Mouse (Mus musculus): ENCODE measurements at regions not wholly inside any gene's neighbourhood (a gene's known extent, or its start where the extent isn't known, plus 50 kb on each side); places are given as distances from the start of the nearest gene placed in this dataset.

DNA sequence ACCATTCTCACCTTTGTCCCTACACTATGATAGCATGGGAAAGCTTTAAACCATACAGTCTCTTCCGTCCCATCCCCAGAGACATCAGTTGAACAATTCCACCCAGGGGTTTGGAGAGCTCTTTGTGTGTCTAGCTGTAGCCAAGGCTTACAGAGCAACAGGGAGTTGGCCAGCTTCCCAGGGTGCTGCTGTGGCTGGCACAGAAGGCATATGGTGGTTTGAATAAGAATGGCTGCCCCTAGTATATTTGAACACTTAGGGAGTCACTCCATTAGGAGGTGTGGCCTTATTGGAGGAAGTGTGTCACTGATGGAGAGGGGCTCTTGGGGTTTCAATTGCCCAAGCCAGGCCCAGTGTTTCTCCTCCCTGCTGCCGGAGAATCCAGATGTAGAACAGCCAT, 57.5 kb downstream of the Aym1 start:
- DNase-seq (ENCODE audit: extremely low read depth), result no peak
- Histone ChIP-seq H3K4me2 (ENCODE audit: insufficient read depth, low read depth, poor library complexity, severe bottlenecking) (no peak overlapping the region), H3K79me2 (replicated peaks; ENCODE audit: control insufficient read depth, extremely low read depth, insufficient read depth, poor library complexity, severe bottlenecking) (no peaks in the 10 kb centered on the region), H3K4me3 (replicated peaks in 1 of 3; ENCODE audit: low read depth in 2 of 3, low read length in 2 of 3, poor library complexity in 1 of 3) (no peak overlapping the region), H3K27ac (ENCODE audit: insufficient read depth, low read depth) (no peak overlapping the region), H3K4me1 (ENCODE audit: control insufficient read depth in 1 of 2, insufficient read depth in 2 of 2) (no peaks in the 10 kb centered on the region), H3K27me3 (replicated peaks) (peaks cover 11% of the 10 kb centered on the region), H3K36me3 (replicated peaks in 1 of 2; ENCODE audit: control insufficient read depth in 1 of 2, insufficient read depth in 1 of 2, low read length in 1 of 2) (no peaks in the 10 kb centered on the region), H3K9me3 (replicated peaks; ENCODE audit: low read length) (no peaks in the 10 kb centered on the region), H3K9ac (ENCODE audit: insufficient read depth, low read depth) (no peak overlapping the region)
- in situ Hi-C loops (cut with MboI; ENCODE audit: low pct_ligation_motif_present, low pct_unique_long_range_greater_than_20kb, low sequenced_read_pairs), result no loop called here
- dilution Hi-C loops (cut with MboI; ENCODE audit: extremely low pct_ligation_motif_present, extremely low pct_unique_long_range_greater_than_20kb, low sequenced_read_pairs), result no loop called here
- TF ChIP-seq CTCF (conservative IDR thresholded peaks at IDR 0.05 in 1 of 2, IDR thresholded peaks at IDR 0.05 in 1 of 2; ENCODE audit: low read depth in 2 of 2, low read length in 2 of 2) (no peak), BHLHE40 (IDR thresholded peaks at IDR 0.05; ENCODE audit: low read depth, low read length) (no peak), TBP (conservative IDR thresholded peaks at IDR 0.05; ENCODE audit: low read depth, low read length) (no peak), MAZ (IDR thresholded peaks at IDR 0.05; ENCODE audit: low read depth, low read length) (no peak), MEF2A (IDR thresholded peaks at IDR 0.05; ENCODE audit: borderline replicate concordance, low read depth, low read length) (no peak), MAX (IDR thresholded peaks at IDR 0.05; ENCODE audit: low read length) (no peak), SMC3 (IDR thresholded peaks at IDR 0.05; ENCODE audit: low read depth, low read length) (no peak), CHD1 (IDR thresholded peaks at IDR 0.05; ENCODE audit: low read depth, low read length) (no peak), MXI1 (IDR thresholded peaks at IDR 0.05; ENCODE audit: low read depth, low read length) (no peak)

- peaks cover 9% of the 10 kb centered on the region for H3K27me3 ChIP-seq (replicated peaks)
- no peaks in the 10 kb centered on the region for H3K79me2 ChIP-seq (replicated peaks; ENCODE audit: control insufficient read depth, extremely low read depth, insufficient read depth, poor library complexity, severe bottlenecking)
- no peak overlapping the region for H3K27ac ChIP-seq (ENCODE audit: insufficient read depth, low read depth)
- H3K36me3 ChIP-seq (replicated peaks in 1 of 2; ENCODE audit: control insufficient read depth in 1 of 2, insufficient read depth in 1 of 2, low read length in 1 of 2), result no peaks in the 10 kb centered on the region
- no peak overlapping the region for H3K4me3 ChIP-seq (replicated peaks in 1 of 3; ENCODE audit: low read depth in 2 of 3, low read length in 2 of 3, poor library complexity in 1 of 3)
- no peak for TF ChIP-seq TBP (conservative IDR thresholded peaks at IDR 0.05; ENCODE audit: low read depth, low read length)
- TF ChIP-seq HCFC1 (IDR thresholded peaks at IDR 0.05; ENCODE audit: low read depth, low read length), result no peak
- TF ChIP-seq EP300 (IDR thresholded peaks at IDR 0.05; ENCODE audit: low read length), result no peak
- TF ChIP-seq MAX (IDR thresholded peaks at IDR 0.05; ENCODE audit: low read length), result no peak
- no peak for TF ChIP-seq MXI1 (IDR thresholded peaks at IDR 0.05; ENCODE audit: low read depth, low read length)
- no peak for TF ChIP-seq UBTF (IDR thresholded peaks at IDR 0.05; ENCODE audit: low read depth, low read length)
- no peak for TF ChIP-seq PAX5 (IDR thresholded peaks at IDR 0.05; ENCODE audit: low read length)
- TF ChIP-seq CHD1 (IDR thresholded peaks at IDR 0.05; ENCODE audit: low read depth, low read length), result no peak
- TF ChIP-seq E2F4 (IDR thresholded peaks at IDR 0.05; ENCODE audit: insufficient replicate concordance, low read depth, low read length), result no peak
- TF ChIP-seq ZNF384 (IDR thresholded peaks at IDR 0.05; ENCODE audit: low read depth, low read length), result no peak
- no peak for TF ChIP-seq RAD21 (IDR thresholded peaks at IDR 0.05; ENCODE audit: low read depth, low read length)
- TF ChIP-seq ELF1 (IDR thresholded peaks at IDR 0.05; ENCODE audit: low read depth, low read length), result no peak
- no peak for TF ChIP-seq JUN (IDR thresholded peaks at IDR 0.05; ENCODE audit: insufficient read depth, low read depth, low read length)
- TF ChIP-seq MYC (IDR thresholded peaks at IDR 0.05; ENCODE audit: low read depth, low read length), result no peak
- in situ Hi-C loops (cut with MboI; ENCODE audit: low pct_ligation_motif_present, low pct_unique_long_range_greater_than_20kb, low sequenced_read_pairs), result no loop called here
- no peaks in the 10 kb centered on the region for H3K4me1 ChIP-seq (ENCODE audit: control insufficient read depth in 1 of 2, insufficient read depth in 2 of 2)
- no peak overlapping the region for H3K9ac ChIP-seq (ENCODE audit: insufficient read depth, low read depth)
- dilution Hi-C loops (cut with MboI; ENCODE audit: extremely low pct_ligation_motif_present, extremely low pct_unique_long_range_greater_than_20kb, low sequenced_read_pairs), result no loop called here
- no peaks in the 10 kb centered on the region for H3K9me3 ChIP-seq (replicated peaks; ENCODE audit: low read length)
- H3K4me2 ChIP-seq (ENCODE audit: insufficient read depth, low read depth, poor library complexity, severe bottlenecking), result no peak overlapping the region
- no peak for DNase-seq (ENCODE audit: extremely low read depth)
These were observed 61.4 kb downstream of the Aym1 start for GRCm38 (mm10) chr5:113418335-113419013.

All from CH12.LX (cell line).